Mouse (Mus musculus) lung, postnatal 0 days (tissue): ENCODE results near the gene Tcf7.

ENCODE experiments used
- CTCF ChIP-seq: IDR thresholded peaks from 2 replicates; pipeline ENCODE4 v1.5.1; 2016; ENCODE audit warnings: antibody characterized with exemption, mild to moderate bottlenecking
- EP300 ChIP-seq: IDR thresholded peaks from 2 replicates; pipeline ENCODE4 v1.6.1; 2016; ENCODE audit warnings: antibody characterized with exemption, mild to moderate bottlenecking, control low read depth

- TF ChIP-seq CTCF, result no peak
- no peak for TF ChIP-seq EP300
These were observed 49.7 kb downstream of the Tcf7 start for GRCm38 (mm10) chr11:52233043-52233653.
